Mouse (Mus musculus) right cerebral cortex, postnatal 14 days (tissue): ENCODE results near the gene Ctdsp2.
A peak's percentile ranks its signal among the peaks of the same experiment; 100 is the strongest.

ENCODE experiments used
- DNase-seq: peaks from one replicate; pipeline ENCODE4 v3.0.0; 2022

The Ctdsp2 gene

GRCm38 (mm10) chr10:126991676-126992075 is 13.2 kb downstream of the Ctdsp2 start:
- DNase-seq, result no peak

GRCm38 (mm10) chr10:126993621-126994020 is 15.1 kb downstream of the Ctdsp2 start:
- no peak for DNase-seq

DNA sequence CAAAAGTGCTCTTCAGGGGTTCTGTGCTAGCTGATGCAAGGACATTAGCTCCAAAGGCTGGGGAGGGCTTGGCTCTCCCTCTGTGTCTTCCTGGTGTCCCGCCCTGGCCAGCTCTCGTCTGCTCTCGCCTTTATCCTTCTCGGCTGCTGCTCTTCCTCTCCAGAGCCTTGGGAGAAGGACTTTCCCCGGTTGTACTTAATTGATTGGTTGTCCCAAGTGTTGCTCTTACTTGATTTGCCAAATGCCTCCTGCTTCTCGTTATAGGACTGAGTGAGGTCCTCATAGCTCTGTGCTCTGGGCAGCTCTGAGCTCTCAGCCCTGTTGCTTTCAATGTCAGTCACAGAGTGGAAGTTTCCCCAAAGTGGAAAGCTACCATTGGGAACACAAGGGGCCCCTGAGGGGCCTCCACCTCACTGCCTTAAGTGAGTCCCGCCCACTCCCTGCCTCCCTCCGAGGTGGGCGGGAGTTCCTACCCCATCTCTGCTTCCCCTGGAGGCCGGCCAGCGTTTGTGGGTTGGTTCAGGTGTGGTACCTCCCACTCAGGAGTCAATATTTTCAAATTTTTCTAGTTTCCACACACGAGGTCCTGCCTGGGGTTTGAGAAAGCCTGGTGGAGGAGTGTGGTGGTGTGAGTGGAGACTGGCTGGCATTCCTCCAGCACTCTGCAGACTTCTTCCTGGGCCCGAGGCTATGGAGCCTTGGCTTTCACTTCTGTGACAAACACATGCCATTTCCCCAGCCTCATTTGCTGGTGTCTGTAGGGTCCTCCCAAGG is 19.0 kb downstream of the Ctdsp2 start:
- peak; percentile 32 for DNase-seq

DNA sequence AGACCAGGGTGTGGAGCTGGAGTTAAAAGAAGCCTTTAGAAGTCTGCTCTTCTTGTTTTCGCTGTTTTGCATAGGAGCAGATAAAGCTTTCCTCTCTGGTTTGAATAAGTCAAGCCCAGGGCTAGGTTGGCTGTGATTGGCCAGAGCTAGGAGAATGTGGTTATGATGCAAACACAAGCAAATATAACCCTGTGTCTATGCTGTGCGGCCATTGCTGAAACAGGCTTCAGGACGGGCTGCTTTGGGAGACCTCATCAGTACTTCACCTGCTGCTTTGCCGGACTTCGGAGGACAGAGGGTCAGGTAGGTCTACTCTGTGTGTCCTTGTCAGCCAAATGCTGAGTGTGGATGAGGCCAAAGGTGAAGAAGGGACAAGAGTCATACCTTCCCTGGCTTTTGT is 22.0 kb downstream of the Ctdsp2 start, which contains the start of gene Avil:
Gene Avil, plus strand, starts transcription at position 181 of the 400 bp plus-strand sequence.
- DNase-seq, result no peak

GRCm38 (mm10) chr10:127001297-127001696 is 22.8 kb downstream of the Ctdsp2 start:
- DNase-seq, result no peak

DNA sequence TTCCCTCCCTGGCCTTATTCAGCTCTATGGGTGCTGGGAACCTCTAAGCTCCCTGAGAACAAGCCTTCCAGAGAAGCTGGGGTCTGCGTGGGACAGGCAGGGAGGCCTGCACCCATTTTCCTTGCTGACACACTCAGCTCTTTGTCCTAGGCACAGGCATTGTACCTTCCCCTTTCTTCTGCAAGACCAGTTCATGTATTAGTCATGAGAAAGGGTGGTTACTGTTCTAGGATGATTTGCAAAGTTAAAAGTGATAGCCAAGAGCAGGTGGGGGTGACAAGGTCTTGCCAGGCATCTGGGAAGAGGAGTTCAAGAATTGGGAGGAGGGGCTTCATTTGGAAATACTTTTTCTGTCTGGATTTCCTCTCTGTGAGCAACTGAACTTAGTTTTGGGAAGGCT is 23.5 kb downstream of the Ctdsp2 start:
- no peak for DNase-seq

DNA sequence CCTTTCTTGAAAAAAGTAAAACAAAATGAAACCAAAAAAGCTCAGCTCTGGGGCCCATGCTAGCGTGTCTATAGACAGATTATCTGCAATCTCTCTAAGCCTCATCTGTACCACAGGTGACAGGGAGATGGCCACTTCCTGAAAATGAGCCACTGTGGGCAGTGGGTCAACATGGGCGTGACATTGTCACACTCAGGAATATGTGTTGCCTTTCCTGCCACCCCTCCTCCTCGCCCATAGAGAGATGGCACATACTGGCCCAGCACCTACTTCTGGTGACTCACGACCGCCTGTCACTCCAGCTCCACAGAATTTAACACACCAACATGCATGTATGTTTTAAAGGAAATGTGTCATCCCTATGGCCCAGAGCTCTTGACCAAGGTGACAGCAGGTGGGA is 24.2 kb downstream of the Ctdsp2 start:
- no peak for DNase-seq

DNA sequence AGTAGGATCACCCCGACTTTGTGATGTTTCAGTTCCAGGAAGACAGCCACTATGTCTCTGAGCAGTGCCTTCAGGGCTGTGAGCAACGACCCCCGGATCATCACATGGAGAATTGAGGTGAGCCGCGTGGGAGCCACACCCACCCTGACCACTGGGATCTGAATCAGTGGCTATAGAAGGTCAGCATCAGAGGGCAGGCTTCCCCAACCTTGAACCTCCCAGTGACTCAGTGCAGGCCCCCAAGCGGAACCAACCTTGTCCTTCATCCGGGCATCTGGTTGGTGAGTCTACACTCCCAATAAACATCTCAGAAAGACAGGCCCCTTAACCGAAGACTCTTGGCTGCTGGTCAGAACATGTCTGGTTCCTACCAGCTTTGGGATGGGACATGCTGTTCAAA is 24.8 kb downstream of the Ctdsp2 start:
- no peak for DNase-seq

DNA sequence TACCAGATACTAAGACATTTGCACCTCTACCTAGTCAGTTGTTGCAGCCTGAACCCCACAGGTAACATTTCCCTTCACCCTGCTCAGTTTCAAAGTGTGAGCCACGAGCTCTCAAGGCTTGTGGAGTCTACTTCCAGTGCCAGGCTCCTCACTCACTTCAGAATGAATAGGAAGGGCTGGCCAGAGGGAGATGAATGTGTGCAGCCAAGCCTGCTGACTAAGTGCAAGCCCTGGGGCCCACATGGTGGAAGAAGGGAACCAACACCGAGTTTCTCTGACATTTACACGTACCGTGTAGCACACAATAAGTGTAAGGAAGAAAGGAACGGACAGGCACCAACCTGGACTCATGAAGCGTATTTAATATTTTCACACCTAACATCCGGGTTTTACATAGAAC is 25.3 kb downstream of the Ctdsp2 start:
- DNase-seq, result no peak

GRCm38 (mm10) chr10:127016488-127016887 is 38.0 kb downstream of the Ctdsp2 start:
- no peak for DNase-seq

DNA sequence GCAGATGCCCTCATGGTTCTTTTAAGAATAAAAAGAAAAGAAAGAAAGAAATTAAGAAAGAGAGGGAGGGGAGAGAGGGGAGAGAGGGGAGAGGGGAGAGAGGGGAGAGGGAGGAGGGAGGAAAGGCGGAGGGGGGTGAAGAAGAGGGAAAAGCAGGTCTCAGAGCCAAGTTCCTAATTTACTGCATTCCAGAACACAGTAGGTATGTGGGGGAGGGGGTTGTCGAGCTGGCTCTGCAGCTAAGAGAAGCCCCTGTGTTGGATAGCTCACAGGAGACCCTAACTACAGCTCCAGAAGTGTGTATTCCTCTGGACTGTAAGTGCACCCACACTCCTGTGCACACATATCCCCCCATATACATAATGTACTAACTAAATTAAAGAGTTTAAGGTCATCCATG is 38.6 kb downstream of the Ctdsp2 start:
- DNase-seq, result no peak

DNA sequence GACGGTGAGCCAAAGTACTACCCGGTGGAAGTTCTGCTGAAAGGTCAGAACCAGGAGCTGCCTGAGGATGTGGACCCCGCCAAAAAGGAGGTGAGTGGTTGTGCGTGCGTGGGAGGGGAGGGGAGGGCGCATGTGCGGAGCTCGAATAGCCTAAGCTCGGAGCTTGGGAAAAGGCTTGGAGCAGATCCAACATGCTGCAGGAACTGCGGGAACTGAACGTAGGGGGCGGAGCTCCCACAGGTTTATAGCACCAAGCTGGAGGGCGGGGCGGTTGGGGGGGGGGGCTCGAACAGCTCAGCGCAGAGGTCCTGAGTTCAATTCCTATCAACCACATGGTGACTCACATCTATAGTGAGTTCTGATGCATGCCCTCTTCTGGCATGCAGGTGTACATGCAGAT is 39.9 kb downstream of the Ctdsp2 start:
- DNase-seq, result no peak

DNA sequence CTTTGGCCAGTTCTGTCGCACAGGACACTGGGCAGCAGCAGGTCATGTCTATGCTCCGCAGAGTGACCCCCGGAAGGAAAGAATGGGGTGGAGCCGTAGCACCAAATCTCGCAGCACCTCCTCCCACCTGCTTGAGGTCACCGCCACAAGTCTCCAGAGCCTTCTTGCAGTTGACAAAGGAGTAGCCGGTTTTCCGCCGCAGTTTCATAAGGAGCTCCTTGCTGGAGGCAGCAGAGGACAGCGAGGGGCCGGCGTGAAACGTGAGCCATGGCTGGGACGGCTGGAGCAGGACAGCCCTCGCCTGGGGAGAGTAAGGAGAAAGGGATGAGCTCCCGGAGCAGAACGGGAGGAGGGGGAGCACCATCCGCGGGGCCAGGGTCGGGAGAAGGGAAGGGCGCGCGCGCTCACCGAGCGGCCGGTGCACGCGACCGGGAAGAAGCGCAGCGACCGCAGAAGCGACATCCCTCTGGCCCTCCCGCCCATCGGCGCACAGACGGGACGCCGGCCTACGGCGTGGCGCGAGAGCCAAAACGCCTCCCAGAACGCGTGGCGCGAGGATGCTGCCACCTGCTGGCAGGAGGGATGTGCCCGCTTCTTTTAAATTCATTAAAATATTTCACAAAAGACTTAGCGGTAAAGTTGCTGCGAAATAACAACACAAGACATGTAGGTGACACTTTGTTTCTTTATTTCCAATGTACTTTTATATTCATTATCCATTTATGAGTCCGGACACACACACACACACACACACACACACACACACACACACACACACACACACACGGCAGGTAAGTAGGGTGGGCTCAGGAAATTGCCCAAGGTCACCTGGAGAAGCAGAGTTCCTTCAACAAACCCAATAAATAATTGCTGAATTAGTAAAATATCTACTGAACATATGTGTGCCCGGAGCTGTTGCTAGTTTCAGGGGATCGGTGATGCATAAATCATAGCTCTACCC is 52.1 kb downstream of the Ctdsp2 start, which contains the start of gene Tsfm:
Gene Tsfm, minus strand, starts transcription at position 505 of the 961 bp plus-strand sequence.
- peak; percentile 97 for DNase-seq

DNA sequence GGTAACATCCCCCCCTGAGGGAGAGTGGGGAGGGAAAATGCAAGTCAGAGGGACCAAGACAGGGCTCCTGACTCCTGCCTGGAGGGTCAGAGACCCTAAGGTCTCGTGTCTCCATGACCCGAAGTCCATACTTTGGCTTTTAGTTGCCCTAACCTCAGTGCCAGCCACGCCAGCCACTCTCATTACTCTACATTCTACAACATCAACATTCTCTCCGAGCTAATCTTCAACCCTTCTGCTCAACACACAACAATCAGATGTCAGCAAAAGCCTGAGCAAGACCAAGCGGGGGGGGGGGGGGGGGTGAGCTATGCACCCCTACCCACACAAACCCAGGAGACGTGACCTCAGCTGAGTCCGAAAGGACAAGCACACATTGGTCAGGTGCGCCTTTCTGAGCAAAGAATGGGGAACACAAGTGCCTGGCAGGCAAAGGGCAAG is 54.8 kb downstream of the Ctdsp2 start:
- no peak for DNase-seq

DNA sequence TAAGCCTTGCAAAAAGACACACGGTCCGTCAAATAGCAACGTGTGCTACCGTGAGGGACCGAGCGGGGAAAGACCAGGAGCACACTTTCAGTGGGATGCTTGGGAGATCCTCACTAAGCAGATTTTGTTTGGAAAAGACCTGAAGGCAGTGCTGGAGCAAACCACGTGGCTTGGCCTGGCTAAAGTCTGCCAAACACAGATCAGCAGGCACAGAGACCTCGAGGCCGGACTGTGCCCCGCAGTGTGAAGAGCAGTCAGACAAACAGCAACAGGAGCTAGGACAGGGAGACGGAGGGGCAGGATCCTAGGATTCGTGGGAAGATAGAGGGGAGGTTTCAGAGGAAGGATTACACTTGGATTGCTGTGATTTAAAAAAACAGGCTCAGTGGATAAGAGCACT is 57.8 kb downstream of the Ctdsp2 start:
- no peak for DNase-seq

GRCm38 (mm10) chr10:127037641-127038040 is 59.1 kb downstream of the Ctdsp2 start:
- no peak for DNase-seq

GRCm38 (mm10) chr10:127040569-127041214 is 62.2 kb downstream of the Ctdsp2 start:
- DNase-seq, result peak; percentile 50

DNA sequence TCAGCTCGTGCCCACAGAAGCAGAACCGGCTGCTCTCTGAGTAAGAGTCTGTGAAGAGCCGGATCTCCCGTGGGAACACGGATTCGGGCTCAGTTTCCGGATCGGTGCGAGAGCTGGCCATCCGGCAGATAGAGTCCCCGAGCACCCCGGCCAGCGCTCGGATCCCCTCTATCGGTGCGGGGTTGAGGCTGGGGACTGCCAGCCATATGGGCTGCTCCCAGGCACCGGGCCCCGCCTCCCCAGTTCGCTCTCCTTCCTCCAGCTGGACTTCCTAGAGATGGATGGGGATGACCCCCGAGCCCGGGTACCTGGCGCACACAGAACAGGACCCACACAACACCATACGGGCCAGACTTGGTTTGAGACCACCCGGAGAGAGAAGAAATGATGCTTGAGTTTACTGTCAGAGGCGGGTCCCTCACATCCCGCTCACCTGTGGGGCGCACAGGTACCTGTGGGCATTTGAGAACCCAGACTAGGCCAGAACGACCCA is 62.8 kb downstream of the Ctdsp2 start, which contains the start of the genes Mettl1 and Eef1akmt3:
Gene Mettl1, plus strand, starts transcription at position 141 of the 493 bp plus-strand sequence.
Gene Eef1akmt3, minus strand, starts transcription at position 240 of the 493 bp plus-strand sequence.
- DNase-seq, result no peak

GRCm38 (mm10) chr10:127041774-127042338 is 63.3 kb downstream of the Ctdsp2 start:
- DNase-seq, result peak; percentile 93

GRCm38 (mm10) chr10:127042468-127043115 is 64.1 kb downstream of the Ctdsp2 start:
- DNase-seq, result no peak

DNA sequence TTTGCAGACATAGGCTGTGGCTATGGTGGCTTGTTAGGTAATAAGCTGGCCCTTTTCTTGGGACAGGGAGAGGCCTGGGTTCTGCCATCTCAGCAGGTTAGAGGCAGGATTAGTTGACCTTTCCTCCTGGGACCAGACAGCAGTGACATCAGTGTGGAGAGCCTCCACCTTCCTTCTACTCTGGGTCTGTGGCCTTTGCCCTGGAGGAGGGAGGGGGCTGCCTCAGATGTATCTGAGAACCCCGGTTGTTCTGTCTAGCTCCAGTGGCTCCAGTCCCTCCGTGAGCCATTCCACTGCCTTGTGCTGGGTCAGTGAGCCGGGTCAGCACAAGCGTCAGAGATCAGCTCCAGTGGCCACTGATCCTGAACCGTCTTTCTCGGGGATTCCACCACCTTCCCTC is 64.7 kb downstream of the Ctdsp2 start:
- DNase-seq, result no peak

DNA sequence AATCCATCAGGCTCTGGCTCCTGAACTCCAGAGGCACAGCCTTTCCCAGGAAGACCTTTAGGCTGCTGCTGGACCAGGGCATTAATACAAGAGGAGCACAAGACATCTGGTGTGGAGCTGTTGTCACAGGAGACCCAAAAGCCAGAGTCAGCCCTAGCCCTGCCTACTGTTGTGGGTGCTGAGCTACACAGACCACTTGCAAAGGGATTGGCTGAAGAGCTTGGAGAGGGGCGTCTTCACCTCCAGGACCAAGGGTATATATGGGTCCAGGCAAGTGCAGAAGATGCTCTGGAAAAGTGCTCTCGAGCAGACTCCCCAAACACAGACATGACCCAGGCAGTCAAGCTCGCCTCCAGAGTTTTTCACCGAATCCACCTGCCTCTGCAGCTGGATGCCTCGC is 69.4 kb downstream of the Ctdsp2 start, which contains the start of gene Cyp27b1:
Gene Cyp27b1, plus strand, starts transcription at position 297 of the 400 bp plus-strand sequence.
- DNase-seq, result no peak
